Mouse (Mus musculus) ovary, adult 2 months (tissue): ENCODE measurements around the gene Olfr986. TPM values are rescaled to one million over a fixed set of nuclear protein-coding genes. Genes with fewer than 3 reads are reported as not detected.

Experiments used
- polyA plus RNA-seq: library from polyadenylated mRNA; depleted of rRNA; stranded (reverse); fragments of >200 nt; gene quantifications from 2 replicates; pipeline ENCODE4 v1.2.3, GENCODE M21; 2012; rRNA removed

The Olfr986 gene
- not detected in 2 replicates for polyA plus RNA-seq

DNA sequence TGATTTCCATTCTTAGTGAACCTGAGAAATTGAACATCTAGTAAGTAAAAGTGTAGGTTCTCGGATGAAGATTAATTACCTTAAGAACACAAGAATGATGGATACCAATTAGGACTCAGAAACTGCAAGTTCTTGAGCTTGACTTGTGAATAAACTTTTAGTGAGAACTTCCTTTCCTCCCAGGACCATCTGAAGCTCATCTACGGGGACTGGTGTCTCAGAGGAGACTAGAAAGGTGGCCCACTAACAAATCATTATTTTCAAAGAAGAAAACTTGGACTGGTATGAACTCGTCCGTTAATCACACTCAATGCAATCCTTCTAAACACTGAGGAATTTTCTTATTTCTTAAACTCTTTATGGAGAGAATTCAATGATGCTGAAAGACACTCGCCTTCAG lies at the start of gene Olfr986:
Gene Olfr986 (plus strand): TSS at position 301 of the 400 bp plus-strand sequence.

DNA sequence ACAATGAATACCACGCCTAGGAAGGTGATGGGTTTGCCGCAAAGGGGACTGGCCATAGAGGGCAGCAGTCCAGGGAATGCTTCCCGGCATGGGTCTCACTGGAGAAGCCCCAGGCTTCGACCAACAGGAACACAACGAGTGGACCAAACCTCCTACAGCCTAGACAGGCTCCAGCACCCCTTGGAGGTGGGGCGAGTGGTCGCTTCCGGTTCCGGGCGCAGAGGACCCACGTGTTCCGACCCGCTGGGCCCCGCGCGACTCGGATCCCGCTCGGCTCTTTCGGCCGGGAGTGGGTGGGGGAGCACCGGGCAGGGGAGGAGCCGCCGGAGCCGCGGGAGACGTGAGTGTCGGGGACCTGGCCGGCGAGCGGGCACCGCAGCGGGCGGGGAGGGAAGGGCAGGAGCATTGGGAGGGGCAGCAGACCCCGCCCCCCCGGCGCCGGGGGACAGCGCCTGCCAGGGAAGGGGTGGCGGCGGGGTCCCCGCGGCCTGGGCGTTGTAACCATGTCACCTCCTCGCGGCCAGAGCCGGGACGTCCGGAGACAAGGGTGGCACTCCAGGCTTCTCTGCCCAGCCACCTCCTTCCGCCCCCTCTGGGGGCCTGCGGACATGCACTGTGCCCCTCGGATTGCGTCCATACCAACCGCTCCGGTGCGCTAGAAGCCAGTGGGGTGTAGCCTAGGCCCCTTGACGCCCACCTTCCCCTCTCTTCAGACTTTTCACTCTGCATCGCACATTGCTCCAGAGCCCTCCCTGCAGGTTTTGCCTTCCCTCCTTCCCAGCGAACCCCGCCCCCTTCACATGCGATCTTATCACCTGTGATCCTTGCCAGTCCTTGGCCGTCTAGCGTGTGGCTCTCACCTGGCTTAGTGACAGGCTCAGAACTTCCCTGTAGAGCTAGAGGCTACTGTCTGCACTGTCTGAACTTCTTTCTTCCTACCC lies 11.6 kb downstream of the Olfr986 start, which contains the start of gene Zfp202:
Gene Zfp202 (plus strand): TSS at position 219 of the 941 bp plus-strand sequence.

Other genes starting within 250 kb of the Olfr986 start
- not detected in 2 replicates for gene Olfr974, start 243.4 kb upstream of the Olfr986 start, polyA plus RNA-seq
- 0.08 TPM in 1 of 2 replicates, not detected in the other for gene Olfr975, start 228.9 kb upstream of the Olfr986 start, polyA plus RNA-seq
- gene Olfr976, start 219.8 kb upstream of the Olfr986 start, polyA plus RNA-seq = 1.4 and 1.5 TPM in 2 replicates
- not detected in 2 replicates for gene Olfr978, start 188.8 kb upstream of the Olfr986 start, polyA plus RNA-seq
- not detected in 2 replicates for gene Olfr979, start 177.5 kb upstream of the Olfr986 start, polyA plus RNA-seq
- not detected in 2 replicates for gene Olfr980, start 171.3 kb upstream of the Olfr986 start, polyA plus RNA-seq
- gene Olfr981, start 159.5 kb upstream of the Olfr986 start, polyA plus RNA-seq = not detected in 2 replicates
- not detected in 2 replicates for gene Olfr982, start 107.1 kb upstream of the Olfr986 start, polyA plus RNA-seq
- not detected in 2 replicates for gene Olfr983, start 87.3 kb upstream of the Olfr986 start, polyA plus RNA-seq
- gene Olfr984, start 66.7 kb upstream of the Olfr986 start, polyA plus RNA-seq = not detected in 2 replicates
- not detected in 2 replicates for gene Olfr985, start 50.7 kb upstream of the Olfr986 start, polyA plus RNA-seq
- gene Tmem225, start 32.8 kb upstream of the Olfr986 start, polyA plus RNA-seq = not detected in 2 replicates
- 2.0 and 2.4 TPM in 2 replicates for gene Zfp202, start 11.4 kb downstream of the Olfr986 start, polyA plus RNA-seq
- gene Scn3b, start 88.3 kb downstream of the Olfr986 start, polyA plus RNA-seq = 0.77 and 0.97 TPM in 2 replicates